Mouse (Mus musculus): Measurements from ENCODE around the gene Anxa4.

DNA sequence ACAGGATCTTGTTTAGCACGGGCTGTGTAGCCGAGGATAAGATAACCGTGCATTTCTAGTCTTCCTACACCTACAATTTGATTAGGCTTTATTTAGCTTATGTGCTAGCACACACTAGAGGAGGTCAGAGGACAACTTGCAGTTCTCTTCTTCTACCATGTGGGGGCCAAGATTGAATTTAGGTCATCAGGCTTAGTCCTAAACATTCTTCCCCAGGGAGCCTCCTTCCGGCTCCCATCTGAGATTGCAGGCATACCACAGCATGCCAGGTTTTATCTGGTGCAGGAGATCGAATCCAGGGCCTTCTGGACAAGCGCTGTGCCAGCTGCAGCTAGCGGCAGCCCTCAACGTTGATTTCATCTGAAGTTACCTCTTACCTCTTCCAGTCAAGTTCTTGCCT, 23.2 kb upstream of the Anxa4 start:
- TF ChIP-seq CTCF (IDR thresholded peaks at IDR 0.05; ENCODE audit: borderline replicate concordance, control insufficient read depth, extremely low read depth, insufficient read depth, low read length, poor library complexity) (peak; percentile 69; the same call in 1 of the 2 replicates), POLR2A (IDR thresholded peaks at IDR 0.05; ENCODE audit: control insufficient read depth, extremely low read depth, insufficient read depth, low read length, poor library complexity) (no peak)

Measured in thymus, adult 2 months (tissue).